ENCODE assay signal across 15 mouse cellular contexts in the genomic region with DNA sequence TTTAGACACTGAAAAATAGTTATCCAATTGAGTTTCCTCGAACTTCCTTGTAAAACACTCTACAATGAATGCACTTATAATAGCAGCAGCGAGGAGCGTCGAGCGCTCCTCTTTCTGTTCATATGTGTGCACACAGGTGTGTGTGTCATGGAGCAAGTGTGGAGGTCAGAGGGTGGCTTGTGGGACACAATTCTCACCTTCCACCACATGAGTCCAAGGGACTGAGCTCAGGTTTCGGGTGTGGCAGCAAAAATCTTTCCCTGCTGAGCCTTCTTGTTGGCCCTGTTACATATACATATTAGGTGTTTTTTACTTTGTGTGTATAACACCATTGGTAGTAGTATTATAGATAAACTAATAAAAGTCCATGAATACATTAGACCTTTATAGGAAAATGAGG.
"Had no signal": no experiment of that assay in that cellular context is flagged by ENCODE, and none has a peak within 500 bp of the region (broad histone marks: within the 10 kb centered on the region; RNA-seq: fewer than 3 reads in every experiment).

No protein-coding gene starts in this region.

- DNase-seq: gastrocnemius, postnatal 14 days; gastrocnemius, postnatal 36 days; layer of hippocampus, adult 9-11 months had no signal

- H3K27me3 ChIP-seq: heart, embryonic 13.5 days; heart, embryonic 15.5 days; hindbrain, embryonic 13.5 days; hindbrain, embryonic 15.5 days; kidney, embryonic 15.5 days; liver, embryonic 12.5 days had no signal

- ATAC-seq: intestine, embryonic 16.5 days; liver, embryonic 12.5 days had no signal

- H3K36me3 ChIP-seq: heart, embryonic 13.5 days; heart, embryonic 15.5 days; hindbrain, embryonic 13.5 days; hindbrain, embryonic 15.5 days; kidney, embryonic 15.5 days; limb, embryonic 13.5 days; limb, embryonic 15.5 days; liver, embryonic 12.5 days had no signal

- H3K4me3 ChIP-seq: heart, adult 2 months; heart, embryonic 13.5 days; heart, embryonic 15.5 days; hindbrain, embryonic 13.5 days; hindbrain, embryonic 15.5 days; kidney, embryonic 15.5 days; limb, embryonic 13.5 days; limb, embryonic 15.5 days; liver, embryonic 12.5 days had no signal

- H3K4me2 ChIP-seq: heart, embryonic 11.5 days; heart, embryonic 13.5 days; heart, embryonic 15.5 days; limb, embryonic 15.5 days; liver, embryonic 12.5 days had no signal

- H3K9me3 ChIP-seq: heart, embryonic 13.5 days; heart, embryonic 15.5 days; hindbrain, embryonic 13.5 days; hindbrain, embryonic 15.5 days; kidney, embryonic 15.5 days; limb, embryonic 15.5 days; liver, embryonic 12.5 days had no signal

- H3K4me1 ChIP-seq: liver, embryonic 12.5 days had no signal

- H3K9ac ChIP-seq: heart, embryonic 15.5 days; hindbrain, embryonic 13.5 days; hindbrain, embryonic 15.5 days; kidney, embryonic 15.5 days; limb, embryonic 15.5 days; liver, embryonic 12.5 days had no signal

- H3K27ac ChIP-seq: heart, adult 2 months; heart, embryonic 15.5 days; kidney, postnatal 0 days; limb, embryonic 13.5 days; limb, embryonic 15.5 days; liver, embryonic 12.5 days had no signal
